Mouse (Mus musculus): ENCODE data around the gene Zswim2. TPM values are rescaled to one million over a fixed set of nuclear protein-coding genes. Genes with fewer than 3 reads are reported as not detected.

Zswim2 gene
- not detected in 2 replicates for polyA plus RNA-seq (2012; rRNA removed; ENCODE audit: low replicate concordance)

DNA sequence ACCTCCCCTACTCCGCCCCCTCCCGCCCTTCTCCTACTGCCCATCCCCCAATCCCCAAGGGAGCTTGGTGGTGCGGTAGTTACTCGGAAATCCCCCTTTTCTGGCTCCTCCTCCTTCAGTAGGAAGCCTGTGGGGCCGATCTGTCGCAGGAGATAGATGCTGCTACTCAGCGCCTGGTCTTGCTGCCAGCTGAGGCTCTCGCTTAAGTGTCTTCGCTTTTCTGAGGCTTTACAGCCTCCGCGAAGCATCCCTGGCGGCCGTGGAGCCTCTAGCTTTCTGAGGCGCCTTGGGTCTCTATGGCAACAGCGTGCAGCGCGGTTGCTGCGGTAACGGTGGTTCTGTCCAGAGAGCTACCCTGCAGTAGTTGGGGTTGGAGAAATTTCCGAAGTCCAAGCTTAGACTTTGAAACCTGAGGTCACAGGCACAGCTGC, at the start of gene Zswim2:
TSS of gene Zswim2 (minus strand) at position 298 of the 431 bp plus-strand sequence.

DNA sequence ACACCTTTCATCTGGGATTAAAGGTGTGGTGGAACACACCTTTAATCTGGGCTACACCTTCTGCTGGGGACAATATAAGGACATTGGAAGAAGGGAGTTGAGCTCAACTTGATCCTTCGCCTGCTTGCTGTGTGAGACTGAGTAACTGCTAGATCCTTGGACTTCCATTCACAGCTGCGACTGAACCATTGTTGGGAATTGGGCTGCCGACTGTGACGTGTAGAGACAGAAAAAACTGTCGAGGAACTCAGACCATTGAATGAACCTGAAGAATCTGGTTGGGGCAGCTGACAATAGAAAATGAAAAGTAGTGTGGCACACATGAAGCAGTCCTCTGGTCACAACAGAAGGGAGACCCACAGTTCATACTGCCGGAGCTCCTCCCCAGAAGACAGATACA, 49.2 kb upstream of the Zswim2 start, which contains the start of gene Gm13691:
TSS of gene Gm13691 (plus strand) at position 301 of the 400 bp plus-strand sequence.

DNA sequence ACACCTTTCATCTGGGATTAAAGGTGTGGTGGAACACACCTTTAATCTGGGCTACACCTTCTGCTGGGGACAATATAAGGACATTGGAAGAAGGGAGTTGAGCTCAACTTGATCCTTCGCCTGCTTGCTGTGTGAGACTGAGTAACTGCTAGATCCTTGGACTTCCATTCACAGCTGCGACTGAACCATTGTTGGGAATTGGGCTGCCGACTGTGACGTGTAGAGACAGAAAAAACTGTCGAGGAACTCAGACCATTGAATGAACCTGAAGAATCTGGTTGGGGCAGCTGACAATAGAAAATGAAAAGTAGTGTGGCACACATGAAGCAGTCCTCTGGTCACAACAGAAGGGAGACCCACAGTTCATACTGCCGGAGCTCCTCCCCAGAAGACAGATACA, 43.4 kb upstream of the Zswim2 start, which contains the start of gene Gm13697:
TSS of gene Gm13697 (plus strand) at position 301 of the 400 bp plus-strand sequence.

GRCm38 (mm10) chr2:83978633-83979032, 37.6 kb upstream of the Zswim2 start, which contains the start of gene Gm13694:
Gene Gm13694, plus strand, starts transcription at chr2:83978933.

GRCm38 (mm10) chr2:83972823-83973222, 31.8 kb upstream of the Zswim2 start, which contains the start of gene Gm13696:
Gene Gm13696, plus strand, starts transcription at chr2:83973123.

DNA sequence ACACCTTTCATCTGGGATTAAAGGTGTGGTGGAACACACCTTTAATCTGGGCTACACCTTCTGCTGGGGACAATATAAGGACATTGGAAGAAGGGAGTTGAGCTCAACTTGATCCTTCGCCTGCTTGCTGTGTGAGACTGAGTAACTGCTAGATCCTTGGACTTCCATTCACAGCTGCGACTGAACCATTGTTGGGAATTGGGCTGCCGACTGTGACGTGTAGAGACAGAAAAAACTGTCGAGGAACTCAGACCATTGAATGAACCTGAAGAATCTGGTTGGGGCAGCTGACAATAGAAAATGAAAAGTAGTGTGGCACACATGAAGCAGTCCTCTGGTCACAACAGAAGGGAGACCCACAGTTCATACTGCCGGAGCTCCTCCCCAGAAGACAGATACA, 26.0 kb upstream of the Zswim2 start, which contains the start of gene Gm13695:
TSS of gene Gm13695 (plus strand) at position 301 of the 400 bp plus-strand sequence.

GRCm38 (mm10) chr2:83961203-83961602, 20.2 kb upstream of the Zswim2 start, which contains the start of gene Gm13693:
Gene Gm13693, plus strand, starts transcription at chr2:83961503.

DNA sequence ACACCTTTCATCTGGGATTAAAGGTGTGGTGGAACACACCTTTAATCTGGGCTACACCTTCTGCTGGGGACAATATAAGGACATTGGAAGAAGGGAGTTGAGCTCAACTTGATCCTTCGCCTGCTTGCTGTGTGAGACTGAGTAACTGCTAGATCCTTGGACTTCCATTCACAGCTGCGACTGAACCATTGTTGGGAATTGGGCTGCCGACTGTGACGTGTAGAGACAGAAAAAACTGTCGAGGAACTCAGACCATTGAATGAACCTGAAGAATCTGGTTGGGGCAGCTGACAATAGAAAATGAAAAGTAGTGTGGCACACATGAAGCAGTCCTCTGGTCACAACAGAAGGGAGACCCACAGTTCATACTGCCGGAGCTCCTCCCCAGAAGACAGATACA, 14.4 kb upstream of the Zswim2 start, which contains the start of gene Gm13698:
TSS of gene Gm13698 (plus strand) at position 301 of the 400 bp plus-strand sequence.

Other genes with a start within 250 kb of the Zswim2 start
- 22.4 and 114 TPM in 2 replicates for gene Itgav, start 216.8 kb downstream of the Zswim2 start, polyA plus RNA-seq (2012; rRNA removed; ENCODE audit: low replicate concordance)
- 0.98 and 1.5 TPM in 2 replicates for gene Fam171b, start 128.6 kb downstream of the Zswim2 start, polyA plus RNA-seq (2012; rRNA removed; ENCODE audit: low replicate concordance)
- gene Gm13698, start 14.5 kb upstream of the Zswim2 start, polyA plus RNA-seq (2012; rRNA removed; ENCODE audit: low replicate concordance): not detected in 2 replicates
- gene Gm13693, start 20.3 kb upstream of the Zswim2 start, polyA plus RNA-seq (2012; rRNA removed; ENCODE audit: low replicate concordance): not detected in 2 replicates
- gene Gm13695, start 26.1 kb upstream of the Zswim2 start, polyA plus RNA-seq (2012; rRNA removed; ENCODE audit: low replicate concordance): not detected in 2 replicates
- not detected in 2 replicates for gene Gm13696, start 31.9 kb upstream of the Zswim2 start, polyA plus RNA-seq (2012; rRNA removed; ENCODE audit: low replicate concordance)
- gene Gm13694, start 37.7 kb upstream of the Zswim2 start, polyA plus RNA-seq (2012; rRNA removed; ENCODE audit: low replicate concordance): not detected in 2 replicates
- gene Gm13697, start 43.5 kb upstream of the Zswim2 start, polyA plus RNA-seq (2012; rRNA removed; ENCODE audit: low replicate concordance): not detected in 2 replicates
- gene Gm13691, start 49.3 kb upstream of the Zswim2 start, polyA plus RNA-seq (2012; rRNA removed; ENCODE audit: low replicate concordance): not detected in 2 replicates

All from mammary gland, adult 2 months (tissue).